Mouse (Mus musculus): Measurements from ENCODE around the gene Vat1. TPM values are rescaled to one million over a fixed set of nuclear protein-coding genes. Genes with fewer than 3 reads are reported as not detected.
"Not testable (repeated sequence)": the region's sequence is repeated elsewhere in the genome, so short reads cannot be mapped to it uniquely, and the experiment has no call there.

Gene Vat1
- polyA plus RNA-seq (2017; shearing (Covaris generic)) = 1 to 10 TPM in 1 of 2 experiments, under 1 TPM in 1; 0.60 to 1.5 TPM

DNA sequence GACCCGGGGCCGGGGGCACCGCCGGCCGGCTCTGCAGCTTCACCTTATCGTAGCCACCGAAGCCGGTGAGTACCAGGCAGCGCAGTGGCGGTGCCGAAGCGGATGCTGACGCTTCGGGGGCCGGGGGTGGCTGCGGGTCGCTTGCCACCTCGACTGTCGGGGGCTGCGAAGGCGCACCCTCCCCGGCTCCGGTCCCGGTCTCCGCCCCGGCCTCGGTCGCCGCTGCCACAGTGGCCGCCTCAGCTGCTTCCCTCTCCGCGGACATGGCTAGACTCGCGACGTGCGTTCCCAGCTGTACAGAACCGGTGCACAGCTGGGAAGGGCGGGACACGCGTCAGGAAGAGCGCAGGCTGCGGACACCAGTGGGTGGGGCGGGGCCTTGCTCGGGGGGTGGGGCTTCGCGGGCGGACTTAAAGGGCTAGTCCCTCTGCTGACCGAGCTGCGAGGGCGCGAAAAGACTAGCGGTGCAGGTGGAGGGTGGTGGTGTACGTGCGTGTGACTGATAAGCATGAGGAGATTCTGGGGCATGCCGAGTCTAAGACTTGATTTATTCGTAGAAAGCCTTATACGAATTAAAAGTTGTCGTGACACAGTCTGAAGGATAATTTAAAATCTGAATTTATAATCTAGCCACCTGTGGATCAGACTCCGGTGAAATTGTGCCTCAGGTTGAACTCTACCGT lies at the start of gene Vat1:
Vat1 (minus strand) TSS at position 362 of the 683 bp plus-strand sequence.
- peak; percentile 24 for ATAC-seq

DNA sequence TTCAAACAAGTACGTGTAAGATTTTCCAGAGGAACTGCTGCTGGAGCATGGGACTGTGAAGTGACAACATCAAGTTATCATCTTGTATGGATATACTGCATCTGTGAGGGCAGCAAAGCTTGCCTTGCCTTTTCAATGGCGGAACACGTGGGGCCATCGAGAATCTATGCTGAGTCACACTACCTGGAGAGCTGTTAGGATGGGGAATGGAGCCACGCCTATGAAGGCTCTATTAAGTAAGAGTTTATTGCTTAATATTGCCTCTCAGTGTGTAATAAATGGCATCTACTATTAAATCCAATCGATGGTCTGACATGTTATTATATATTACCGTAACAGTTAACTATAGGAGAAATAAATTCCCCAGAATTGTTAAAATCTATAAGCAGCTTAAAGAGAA lies 41.1 kb upstream of the Vat1 start:
- ATAC-seq = no peak

DNA sequence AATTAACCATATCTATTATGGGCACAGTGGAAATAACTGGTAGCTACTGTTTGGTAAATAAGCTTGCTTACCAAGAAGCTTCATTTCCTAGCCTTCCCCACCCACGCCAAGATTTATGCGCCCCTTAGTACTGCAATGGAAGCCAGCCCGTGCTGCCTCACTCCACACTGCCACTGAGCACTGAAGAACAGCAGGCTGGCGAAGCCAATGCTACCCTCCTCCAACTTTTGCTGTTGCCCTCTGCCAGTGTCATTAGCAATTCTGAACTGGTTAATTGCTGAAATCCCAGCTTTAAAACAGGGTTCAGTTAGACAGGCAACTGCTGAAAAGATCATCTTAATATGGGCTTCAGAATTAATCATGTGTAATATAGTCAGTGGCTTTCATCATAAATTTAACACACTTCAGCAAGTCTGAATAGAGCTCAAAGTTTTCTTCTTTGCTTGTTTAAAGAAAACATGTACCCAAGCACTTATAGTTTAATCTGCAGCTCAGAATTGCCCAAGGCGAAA lies 40.3 kb upstream of the Vat1 start:
- ATAC-seq = no peak

DNA sequence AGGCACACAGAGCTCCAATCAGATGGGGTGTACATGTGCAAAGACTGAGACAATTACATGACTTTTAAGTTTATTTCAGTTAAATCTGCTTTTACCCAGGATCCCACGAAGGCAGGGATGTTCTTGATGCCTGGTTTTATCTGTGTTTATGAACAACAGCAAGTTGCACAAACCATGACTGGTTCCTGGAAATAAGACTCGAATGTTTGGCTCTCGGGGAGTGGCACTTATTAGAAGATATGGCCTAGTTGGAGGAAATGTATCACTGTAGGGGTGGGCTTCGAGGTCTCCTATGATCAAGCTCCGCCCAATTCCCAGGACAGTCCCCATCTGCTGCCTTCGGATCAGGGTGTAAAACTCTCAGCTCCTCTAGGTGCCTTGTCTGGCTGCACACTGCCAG lies 20.1 kb upstream of the Vat1 start:
- ATAC-seq = no peak

DNA sequence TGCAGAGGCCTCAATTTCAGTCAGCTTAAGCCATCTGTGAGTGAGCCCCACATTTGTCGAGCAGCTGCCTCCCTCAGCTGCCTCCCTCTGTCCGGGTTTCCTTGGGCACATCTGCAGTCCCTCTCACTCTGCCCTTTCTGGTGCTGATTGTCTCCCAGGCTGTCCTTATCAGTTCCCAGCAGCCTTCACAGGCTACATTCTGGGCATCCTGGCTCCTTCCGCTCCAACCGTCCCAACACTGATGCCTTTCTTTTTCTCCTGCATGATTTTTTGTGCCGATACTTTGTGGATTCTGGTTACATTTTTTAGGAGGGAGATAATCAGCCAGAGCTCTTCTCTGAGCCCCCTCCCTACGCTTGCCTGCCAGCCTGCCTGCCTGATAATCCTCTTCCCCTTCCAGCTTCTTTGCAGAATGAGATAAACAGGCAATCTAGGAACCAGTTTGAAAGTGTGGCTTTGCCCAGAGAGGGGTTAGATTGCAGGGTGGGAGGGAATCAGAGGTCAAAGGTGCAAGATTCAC lies 19.5 kb upstream of the Vat1 start:
- no peak for ATAC-seq

DNA sequence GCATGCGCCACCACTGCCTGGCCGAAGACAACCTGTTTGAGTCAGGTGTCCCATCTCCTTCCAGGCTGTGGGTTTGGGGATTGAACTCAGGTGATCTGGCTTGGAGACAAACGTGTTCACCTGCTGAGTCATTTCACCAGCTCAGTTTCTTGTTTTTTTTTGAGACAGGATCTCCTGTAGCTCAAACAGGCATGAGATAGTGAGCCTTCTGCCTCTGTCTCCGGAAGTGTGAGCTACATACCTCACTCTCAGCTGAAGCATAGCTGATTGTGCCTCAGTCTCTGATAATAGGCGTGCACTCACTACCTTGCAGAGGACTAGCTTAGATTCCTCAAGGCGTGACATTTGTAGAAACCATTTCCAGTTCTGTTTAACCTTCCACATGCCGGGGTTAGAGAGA lies 18.8 kb upstream of the Vat1 start:
- no peak for ATAC-seq

DNA sequence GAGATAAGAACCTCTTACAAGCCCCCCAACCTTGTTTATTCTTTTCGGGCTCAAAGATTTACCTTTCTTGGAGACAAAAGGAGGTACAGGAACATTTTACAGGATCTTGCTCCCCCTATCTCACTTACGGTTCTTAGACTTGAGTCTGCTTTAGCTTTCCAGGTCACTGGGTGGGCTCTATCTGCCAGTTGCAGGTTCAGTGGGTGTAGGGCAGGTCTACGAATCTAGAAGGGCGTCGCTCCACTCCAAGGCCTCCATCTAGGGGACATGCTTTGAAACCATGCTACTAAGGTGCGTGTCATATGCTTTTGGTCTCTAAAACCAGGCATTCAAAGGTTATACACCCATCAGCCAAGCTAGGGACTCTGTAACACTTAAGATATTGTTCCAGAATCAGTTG lies 18.2 kb upstream of the Vat1 start:
- no peak for ATAC-seq

DNA sequence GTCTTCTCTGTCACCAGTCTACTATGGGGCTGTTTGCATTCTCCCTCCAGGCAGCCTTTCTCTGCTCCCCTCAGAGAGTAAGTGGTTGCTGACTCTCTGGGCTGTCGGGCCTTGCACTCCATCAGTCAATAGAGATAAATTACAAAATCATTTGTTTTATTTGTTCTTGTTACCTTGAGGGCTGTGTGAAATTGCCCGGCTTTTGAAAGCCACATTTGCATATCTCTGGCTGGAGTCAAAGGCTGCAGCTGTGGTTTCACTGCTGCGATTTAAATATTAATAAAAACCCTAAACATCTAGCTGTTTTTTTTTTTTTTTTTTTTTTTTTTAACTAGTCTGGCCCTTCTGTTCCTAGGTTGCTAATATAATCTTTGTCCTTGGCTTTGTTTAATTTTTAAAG lies 17.8 kb upstream of the Vat1 start:
- no peak for ATAC-seq

DNA sequence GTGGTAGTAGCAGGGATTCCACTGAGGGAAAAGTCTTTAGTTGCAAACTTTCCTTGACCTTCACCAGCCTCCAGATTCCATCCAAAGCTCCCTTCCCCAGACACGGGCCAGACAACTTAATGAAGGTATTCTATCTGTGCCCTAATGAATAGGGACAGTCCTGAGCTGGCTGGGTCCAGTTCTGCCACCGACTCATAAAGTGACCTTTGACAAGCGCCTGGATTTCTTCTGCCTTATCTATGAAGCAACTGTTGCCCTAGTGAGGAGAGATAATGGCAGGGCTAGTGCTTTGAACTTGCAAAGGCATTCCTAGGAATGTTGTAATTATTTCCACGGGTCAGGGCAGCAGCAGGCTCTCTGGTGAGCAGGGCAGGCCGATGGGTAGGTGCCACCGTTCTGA lies 14.9 kb upstream of the Vat1 start:
- no peak for ATAC-seq

DNA sequence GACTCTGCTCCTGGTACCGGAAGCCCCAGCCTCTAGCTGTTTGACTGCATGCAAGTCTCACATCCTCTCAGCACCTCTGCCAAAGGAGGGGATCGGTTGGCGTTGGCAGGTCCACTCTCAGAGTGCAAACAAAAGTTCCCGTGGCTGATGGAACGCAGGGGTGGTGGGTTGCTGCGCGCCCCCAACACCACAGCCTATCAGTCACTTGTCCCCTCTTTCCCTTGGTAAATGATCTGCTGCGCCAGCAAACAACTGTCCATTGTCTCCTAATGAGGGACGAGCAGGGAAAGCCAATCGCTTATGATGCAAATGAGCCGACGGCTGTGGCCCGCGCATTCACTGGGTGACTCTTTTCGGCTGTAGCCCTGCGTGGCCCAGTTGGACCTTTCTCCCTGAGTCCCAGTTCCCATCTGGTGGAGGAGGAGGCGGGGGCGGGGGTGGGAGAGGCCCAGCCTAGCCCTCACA lies 13.2 kb upstream of the Vat1 start:
- ATAC-seq = no peak

DNA sequence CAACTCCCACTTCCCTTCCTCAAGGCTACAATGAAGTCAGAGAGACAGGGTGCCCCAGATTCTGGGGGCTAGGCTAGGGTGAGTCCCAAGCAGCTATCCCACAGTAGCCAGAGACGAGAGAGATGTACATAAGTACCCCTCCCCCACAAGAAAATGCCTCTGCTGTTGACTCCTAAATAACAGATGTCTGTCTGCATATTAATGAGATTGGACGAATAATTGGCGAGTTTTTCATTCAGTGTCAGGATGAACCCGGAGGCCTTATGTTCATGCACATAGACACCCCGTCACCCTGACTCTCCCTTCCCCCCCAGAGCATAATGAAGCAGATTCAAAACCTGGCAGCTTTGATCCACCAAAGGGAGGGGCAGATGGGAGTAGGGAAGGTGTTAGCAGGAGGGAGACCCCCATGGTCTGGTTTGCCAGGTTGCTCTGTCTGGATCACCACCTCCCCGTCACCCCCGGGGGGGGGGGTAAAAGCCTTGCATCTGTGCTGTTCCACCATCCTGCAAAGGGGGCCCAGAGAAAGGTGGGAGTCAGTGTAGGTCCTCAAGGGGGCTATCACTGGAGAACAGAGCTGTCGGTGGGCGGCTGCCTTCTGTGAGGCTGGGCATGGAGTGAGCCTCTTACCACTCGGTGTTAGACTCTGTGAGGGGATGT lies 11.7 kb upstream of the Vat1 start:
- no peak for ATAC-seq

DNA sequence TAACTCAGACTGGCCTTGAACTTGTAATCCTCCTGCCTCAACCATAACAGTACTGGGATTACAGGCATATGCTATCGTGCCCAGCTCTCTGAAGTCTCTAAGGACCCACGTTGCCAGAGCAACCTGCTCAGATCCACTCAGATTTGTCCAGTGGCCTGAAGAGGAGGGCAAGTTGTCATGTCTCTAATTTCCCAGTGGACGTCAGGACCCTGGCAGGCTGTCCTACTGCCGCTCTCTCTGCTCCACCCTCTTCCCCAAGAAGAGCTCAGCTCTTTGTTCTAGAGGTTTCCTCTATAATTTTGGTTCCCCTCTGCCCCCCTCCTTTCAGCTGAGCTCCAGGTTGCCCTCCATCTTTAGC lies 11.1 kb upstream of the Vat1 start:
- no peak for ATAC-seq

DNA sequence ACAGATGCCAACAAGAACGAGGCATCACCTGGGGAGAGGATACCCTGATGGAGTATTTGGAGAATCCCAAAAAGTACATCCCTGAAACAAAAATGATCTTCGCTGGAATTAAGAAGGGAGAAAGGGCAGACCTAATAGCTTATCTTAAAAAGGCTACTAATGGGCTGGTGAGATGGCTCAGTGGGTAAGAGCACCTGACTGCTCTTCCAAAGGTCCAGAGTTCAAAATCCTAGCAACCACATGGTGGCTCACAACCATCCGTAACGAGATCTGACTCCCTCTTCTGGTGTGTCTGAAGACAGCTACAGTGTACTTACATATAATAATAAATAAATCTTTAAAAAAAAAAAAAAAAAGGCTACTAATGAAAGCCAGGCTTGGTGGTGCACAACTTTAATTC lies 10.3 kb upstream of the Vat1 start:
- ATAC-seq = not testable (repeated sequence)

DNA sequence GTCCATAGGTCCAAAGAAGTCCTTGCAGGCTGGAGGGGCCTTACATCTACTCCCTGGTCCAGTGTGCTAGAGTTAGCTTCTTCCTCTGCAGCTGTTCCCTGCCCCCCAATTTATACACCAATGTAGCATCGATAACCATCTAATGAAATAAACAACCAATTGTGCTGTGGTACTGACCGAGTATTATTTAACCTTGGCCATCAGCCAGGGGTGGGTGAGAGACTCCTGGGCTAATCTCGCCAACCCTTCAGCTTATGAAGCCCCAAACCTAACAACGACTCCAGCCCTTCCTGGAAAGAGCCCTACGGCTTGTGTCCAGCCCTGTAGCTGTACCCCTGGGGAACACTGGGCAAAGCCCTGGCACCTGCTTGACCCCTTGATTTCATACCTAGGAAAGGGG lies 8.3 kb upstream of the Vat1 start:
- ATAC-seq = no peak

DNA sequence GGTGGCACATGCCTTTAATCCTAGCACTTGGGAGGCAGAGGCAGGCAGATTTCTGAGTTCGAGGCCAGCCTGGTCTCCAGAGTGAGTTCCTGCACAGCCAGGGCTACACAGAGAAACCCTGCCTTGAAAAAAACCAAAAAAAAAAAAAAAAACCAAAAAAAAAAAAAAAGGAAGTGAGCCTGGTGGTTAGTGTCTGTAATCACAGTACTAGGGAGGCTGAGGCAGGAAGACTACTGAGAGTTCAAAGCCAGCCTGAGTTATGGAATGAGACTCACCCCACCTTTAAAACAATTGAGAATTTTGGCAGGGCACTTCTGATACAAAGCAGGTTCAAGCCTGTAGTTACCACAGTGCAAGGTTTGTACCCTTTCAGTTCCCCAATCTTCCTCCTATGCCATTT lies 7.7 kb upstream of the Vat1 start:
- not testable (repeated sequence) for ATAC-seq

DNA sequence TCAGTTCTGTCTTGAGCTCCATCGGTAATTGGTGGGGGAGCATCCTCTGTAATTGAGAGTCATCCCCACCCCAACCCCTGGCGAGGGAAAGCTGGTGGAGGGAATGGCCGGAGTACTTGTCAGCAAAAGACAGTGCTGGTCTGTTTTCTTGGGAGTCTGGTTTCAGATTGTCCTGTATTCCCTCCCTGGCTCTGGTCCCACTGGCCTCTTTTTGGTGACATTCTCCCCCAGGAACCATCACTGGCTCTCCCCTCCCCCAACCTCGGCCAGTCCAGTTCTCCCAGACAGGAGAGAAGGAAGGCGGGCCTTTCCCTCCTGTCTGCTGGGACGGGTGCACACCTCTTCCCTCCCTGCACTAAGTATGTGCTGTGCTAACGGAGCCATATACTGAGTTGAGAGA lies 6.3 kb upstream of the Vat1 start:
- no peak for ATAC-seq

DNA sequence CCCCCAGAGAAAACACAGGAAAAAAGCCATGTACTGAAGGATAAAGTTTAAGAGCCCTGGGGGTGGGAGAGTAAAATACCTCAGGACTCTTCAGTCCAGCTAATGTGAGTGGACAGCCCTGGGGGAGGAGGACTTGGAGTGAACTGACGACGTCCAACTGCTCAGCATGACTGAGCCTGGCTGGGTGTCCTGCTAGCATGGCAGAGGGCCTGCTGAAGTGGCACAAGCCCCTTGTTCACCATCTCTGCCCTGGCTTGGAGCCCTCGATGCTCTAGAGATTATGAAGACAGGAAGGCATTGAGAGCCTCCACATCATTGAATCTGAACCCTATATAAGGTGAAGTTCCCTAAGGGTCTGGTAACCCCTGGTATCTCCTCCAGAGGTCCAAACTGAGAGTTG lies 5.9 kb upstream of the Vat1 start:
- no peak for ATAC-seq

DNA sequence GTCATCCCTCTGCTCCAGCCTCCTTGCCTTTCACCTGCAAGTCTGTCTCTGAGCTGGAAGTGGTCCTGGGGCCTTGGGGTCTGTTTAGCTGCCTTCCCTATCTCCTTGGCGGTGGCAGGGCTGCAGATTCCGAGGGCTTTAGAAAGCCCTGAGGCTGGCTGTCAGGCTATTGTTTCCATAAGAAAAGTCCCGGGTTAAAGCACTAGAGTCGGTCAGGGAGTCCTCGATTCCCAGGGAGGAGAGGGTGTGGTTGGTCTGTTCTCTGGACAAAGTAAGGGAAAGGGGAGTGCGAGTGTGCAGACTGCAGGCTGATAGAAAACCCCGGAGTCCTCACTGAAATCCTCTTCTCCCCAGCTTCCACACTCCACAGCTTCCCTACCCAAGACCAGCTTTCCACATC lies 4.2 kb upstream of the Vat1 start:
- no peak for ATAC-seq

DNA sequence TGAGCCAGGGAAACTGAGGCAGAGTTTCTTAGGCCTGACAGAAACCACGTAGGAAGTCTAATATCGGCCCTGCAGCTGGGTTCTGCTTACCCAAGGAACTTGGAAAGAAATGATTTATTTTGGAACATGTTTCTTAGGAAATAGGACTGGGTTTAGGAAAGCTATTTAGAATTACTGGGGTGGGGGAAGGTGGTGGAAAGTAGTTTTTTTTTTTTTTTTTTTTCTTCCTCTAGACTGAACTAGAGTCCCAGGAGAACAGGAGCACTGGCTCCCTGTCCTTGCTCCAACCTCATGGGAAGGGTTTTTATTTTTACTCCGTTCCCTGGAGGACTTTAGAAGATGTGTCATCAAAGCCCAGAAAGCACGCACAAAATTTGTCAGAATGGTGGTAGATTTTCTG lies 3.1 kb upstream of the Vat1 start:
- ATAC-seq = no peak

DNA sequence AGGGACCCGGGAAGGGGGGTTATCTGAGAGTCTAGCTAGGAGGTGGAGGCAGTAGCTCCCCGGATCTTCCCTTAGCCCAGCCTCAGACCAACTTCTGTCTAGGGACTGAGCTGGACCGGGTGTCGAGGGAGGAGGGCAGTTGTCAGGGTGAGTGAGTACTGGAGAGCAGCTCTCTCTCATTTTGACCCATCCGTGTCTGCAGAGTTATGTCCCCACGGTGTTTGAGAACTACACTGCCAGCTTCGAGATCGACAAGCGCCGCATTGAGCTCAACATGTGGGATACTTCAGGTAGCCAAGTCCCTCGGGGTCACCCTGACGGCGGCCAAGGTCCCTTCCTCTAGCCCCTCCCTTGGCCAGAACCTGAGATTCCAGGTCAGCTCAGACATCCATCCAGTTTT lies 2.7 kb upstream of the Vat1 start:
- no peak for ATAC-seq

DNA sequence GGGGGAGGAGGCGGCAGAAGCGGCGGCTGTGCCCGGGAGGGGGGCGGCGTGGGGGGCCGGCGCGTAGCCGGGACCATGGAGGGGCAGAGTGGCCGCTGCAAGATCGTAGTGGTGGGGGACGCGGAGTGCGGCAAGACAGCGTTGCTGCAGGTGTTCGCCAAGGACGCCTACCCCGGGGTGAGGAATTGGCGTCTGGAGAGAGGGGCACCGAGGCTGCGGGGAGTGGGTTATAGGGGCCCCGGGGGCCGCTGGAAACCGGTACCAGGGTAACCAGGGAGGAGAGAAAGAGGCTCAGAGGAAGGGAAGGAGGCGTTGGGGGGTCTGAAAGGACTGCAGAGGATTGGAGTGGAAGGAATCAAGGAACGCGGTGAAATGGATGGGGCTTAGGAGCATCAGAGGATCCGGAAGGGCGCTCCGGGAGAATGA lies 2.2 kb upstream of the Vat1 start:
- ATAC-seq = no peak

DNA sequence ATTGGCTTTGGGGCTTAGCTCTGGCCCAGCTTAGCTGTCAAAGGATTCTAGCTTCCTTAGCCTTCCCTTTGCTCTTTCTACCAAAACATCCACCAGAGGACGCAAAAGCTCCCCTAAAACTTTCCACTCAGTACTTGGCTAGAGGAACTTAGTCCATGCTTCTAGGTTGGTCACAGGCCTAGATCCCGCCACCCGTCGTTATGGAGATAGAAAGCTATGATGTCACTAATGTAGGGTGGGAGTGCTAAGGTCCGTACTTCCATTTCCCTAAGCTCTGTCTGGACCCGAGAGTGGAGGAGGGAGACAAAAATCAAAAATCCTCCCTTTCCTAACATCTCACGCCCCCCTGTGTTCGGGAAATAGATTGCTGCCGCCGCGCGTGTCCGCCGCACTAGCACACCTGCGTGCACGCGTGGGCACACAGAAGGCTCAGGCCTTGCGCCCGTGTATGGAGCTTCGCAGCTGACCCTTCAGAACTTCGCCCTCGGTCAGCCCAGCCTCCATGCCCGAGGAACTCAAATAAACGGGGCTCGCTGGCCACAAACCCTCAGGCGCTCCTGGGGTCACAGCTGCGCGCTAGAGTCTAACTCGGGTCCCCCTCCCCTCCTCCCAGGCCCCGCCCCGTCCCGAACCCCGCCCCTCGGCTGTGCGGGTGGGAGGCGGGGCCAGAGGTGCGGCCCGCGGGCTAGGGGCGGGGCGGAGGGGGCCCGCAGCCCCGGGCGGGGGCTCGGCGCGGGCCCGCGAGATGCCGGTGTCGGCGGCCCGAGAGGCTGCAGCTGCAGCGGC lies 1.6 kb upstream of the Vat1 start:
- ATAC-seq = peak; percentile 53

DNA sequence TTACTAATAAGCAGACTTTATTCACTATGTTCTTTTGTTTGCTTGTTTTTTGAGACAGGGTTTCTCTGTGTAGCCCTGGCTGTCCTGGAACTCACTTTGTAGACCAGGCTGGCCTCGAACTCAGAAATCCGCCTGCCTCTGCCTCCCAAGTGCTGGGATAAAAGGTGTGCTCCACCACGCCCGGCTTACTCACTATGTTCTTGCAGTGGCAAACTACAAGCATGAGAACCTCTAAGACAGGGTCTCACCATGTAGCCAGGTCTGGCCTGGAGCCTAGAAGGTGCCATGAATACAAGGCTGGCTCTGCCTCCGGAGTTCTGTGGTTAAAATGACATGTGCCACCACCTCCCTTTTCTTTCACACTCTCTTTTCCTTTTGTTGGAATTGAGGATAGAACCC lies 521 bp upstream of the Vat1 start:
- ATAC-seq = not testable (repeated sequence)
